Mouse (Mus musculus) macrophage (primary cell): ENCODE data around the gene Phb. TPM values are rescaled to one million over a fixed set of nuclear protein-coding genes. Genes with fewer than 3 reads are reported as not detected.

Experiments
- H3K27ac ChIP-seq: fragments of 350-480 bp; formaldehyde crosslinking; 2 replicates; pipeline ENCODE4 v1.9.0; 2021
- H3K36me3 ChIP-seq: fragments of 350-480 bp; formaldehyde crosslinking; 2 replicates; pipeline ENCODE4 v1.9.0; 2021; ENCODE audit errors: inconsistent target
- H3K4me3 ChIP-seq: fragments of 350-480 bp; formaldehyde crosslinking; 2 replicates; pipeline ENCODE4 v1.9.0; 2021; ENCODE audit errors: inconsistent target
- H3K79me2 ChIP-seq: fragments of 350-480 bp; formaldehyde crosslinking; 2 replicates; pipeline ENCODE4 v1.9.0; 2021; ENCODE audit errors: inconsistent target
- WGBS: methylation state at CpG from one replicate; pipeline ENCODE4 v1.1.7; 2026; ENCODE audit warnings: inconsistent platforms; ENCODE audit not compliant: missing documents; 5-methylcytosine and 5-hydroxymethylcytosine counted together
- polyA plus RNA-seq: library from polyadenylated mRNA; stranded (reverse); fragments of 250-400 nt; gene quantifications from 3 replicates; pipeline ENCODE4 v1.2.4, GENCODE M21; 2018; ENCODE audit warnings: inconsistent platforms

The Phb gene
- polyA plus RNA-seq, 1 experiment from 2014 or later: 84.1 TPM

DNA sequence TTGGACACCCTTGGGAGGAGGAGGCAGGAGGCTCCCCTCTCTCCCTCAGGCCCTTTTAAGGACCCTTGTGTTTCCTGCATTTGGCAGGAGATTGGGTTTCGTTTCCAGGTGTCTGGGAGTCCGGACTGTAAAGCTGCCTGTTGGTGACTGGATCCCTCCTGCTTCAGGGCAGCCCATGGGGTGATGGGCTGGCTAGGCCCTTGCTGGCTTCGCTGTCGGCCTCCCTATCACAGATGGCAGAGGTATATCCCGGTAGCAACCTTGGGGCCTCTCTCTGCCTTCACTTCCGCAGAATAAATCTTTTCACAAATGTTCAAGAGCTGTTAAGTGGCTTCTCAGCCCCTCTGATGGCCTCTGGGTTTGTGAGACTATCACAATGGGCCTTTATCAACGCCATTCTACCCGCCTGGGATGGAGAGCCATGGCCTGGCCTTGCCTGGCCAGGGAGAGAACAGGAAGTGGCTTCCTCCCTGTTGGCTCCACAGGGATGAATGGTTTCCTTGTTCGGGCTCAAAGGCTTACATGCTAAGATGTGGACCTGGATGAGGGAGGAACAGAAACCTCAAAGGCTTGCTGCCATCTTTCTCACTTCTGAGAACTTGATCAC, 15.3 kb downstream of the Phb start:
- H3K36me3 ChIP-seq: peaks cover 30% of the 10 kb centered on the region; the same call in 1 of the 2 replicates
- WGBS: 84% methylated on average over 8 of the region's 9 CpGs
- no peaks in the 10 kb centered on the region for H3K79me2 ChIP-seq
- no peak overlapping the region for H3K4me3 ChIP-seq
- H3K27ac ChIP-seq: no peak overlapping the region

GRCm38 (mm10) chr11:95682946-95683345, 16.2 kb downstream of the Phb start:
- H3K4me3 ChIP-seq: no peak overlapping the region
- H3K36me3 ChIP-seq: peaks cover 21% of the 10 kb centered on the region; the same call in 1 of the 2 replicates
- WGBS: 92% methylated on average over 3 of the region's 3 CpGs
- H3K79me2 ChIP-seq: no peaks in the 10 kb centered on the region
- H3K27ac ChIP-seq: no peak overlapping the region

GRCm38 (mm10) chr11:95686031-95686430, 19.3 kb downstream of the Phb start:
- Histone ChIP-seq H3K27ac (no peak overlapping the region), H3K4me3 (no peak overlapping the region), H3K36me3 (no peaks in the 10 kb centered on the region), H3K79me2 (no peaks in the 10 kb centered on the region)
- 0% methylated on average over 4 of the region's 4 CpGs for WGBS

- peak overlapping the region; percentile 98 for H3K27ac ChIP-seq
- 23% methylated on average over 11 of the region's 11 CpGs for WGBS
- no peaks in the 10 kb centered on the region for H3K36me3 ChIP-seq
- no peaks in the 10 kb centered on the region for H3K79me2 ChIP-seq
- H3K4me3 ChIP-seq: no peak overlapping the region
These were observed 20.4 kb downstream of the Phb start for GRCm38 (mm10) chr11:95687084-95687656.

DNA sequence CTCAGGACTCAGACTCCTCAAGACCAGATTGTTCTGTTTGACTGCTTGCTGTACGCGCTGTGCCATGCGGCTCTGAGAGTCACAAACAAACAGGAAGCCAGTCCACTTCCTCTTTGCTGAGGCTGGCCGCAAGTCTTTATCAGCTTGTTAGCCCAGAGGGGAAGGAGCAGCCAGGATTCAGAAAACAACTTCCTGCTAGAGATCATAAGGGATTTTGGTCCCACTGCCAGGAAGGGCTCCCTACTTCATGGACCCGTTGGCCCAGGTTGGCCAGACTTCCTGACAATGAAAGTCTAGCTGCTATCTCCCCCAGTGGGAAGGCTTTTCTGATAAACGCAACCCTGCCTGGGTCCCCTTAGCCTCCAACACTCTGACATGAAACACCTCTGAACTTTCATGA, 21.8 kb downstream of the Phb start:
- Histone ChIP-seq H3K79me2 (no peaks in the 10 kb centered on the region), H3K27ac (peak overlapping the region; percentile 98), H3K4me3 (no peak overlapping the region), H3K36me3 (no peaks in the 10 kb centered on the region)
- 1% methylated on average over 6 of the region's 6 CpGs for WGBS

DNA sequence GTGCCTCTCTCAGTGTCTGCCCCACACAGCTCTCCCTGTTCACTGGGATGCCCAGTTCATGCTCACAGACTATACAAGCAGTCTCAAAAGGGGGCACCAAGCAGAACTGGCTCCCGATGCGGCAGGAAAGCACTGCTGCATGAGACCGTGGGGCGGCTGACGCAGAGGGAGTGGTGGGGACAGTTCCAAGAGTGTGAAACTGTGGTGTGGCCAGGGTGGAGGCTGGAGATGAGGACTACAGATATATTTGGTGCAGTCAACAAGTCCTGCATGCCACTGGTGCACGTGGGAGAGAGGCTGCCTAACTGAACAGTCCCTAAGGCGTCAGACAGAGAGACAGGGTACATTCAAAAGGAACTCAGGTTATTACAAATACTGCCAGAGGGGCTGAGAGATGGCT, 22.2 kb downstream of the Phb start:
- peak overlapping the region; percentile 98 for H3K27ac ChIP-seq
- 4% methylated on average over 7 of the region's 7 CpGs for WGBS
- H3K79me2 ChIP-seq: no peaks in the 10 kb centered on the region
- no peaks in the 10 kb centered on the region for H3K36me3 ChIP-seq
- H3K4me3 ChIP-seq: no peak overlapping the region

DNA sequence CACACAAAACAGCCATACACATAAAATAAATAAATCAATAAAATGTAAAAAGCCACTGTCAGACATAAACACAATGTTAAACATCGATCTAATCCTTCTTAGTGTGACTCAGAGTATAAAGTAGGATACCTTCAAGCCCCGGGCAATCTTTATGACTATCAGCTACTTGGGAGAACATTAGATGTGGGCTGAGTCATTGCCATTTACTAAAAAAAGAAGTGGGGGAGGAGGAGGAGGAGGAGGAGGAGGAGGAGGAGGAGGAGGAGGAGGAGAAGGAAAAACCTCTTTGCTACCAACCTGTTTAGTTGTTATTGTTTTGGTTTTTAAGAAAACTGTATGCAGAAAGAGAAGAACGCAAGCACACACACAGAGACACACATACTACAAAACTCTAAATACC, 22.8 kb downstream of the Phb start:
- Histone ChIP-seq H3K27ac (peak overlapping the region; percentile 98), H3K36me3 (no peaks in the 10 kb centered on the region), H3K79me2 (no peaks in the 10 kb centered on the region), H3K4me3 (no peak overlapping the region)
- 75% methylated on average over 2 of the region's 3 CpGs for WGBS

DNA sequence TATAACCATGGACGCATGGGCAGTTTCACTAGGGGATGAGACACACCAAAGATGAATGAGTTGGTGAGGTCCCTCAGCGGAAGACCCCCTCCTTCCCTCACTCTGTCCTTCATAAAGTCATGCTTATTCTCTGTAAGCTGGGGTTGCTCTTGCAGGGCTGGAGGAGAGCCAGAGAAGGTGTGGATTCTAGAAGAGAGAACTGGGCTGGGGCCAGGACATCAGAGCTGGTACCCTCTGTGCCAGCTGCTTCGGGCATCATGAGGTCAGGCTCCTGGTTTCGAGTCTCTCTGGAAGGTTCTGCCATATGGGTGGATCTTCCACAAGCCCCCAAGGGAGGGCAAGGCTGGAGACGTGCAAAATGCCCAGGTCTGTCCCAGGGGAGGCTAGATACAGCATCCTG, 31.8 kb downstream of the Phb start:
- no peaks in the 10 kb centered on the region for H3K79me2 ChIP-seq
- 98% methylated on average over 5 of the region's 5 CpGs for WGBS
- H3K4me3 ChIP-seq: no peak overlapping the region
- no peak overlapping the region for H3K27ac ChIP-seq
- H3K36me3 ChIP-seq: no peaks in the 10 kb centered on the region

GRCm38 (mm10) chr11:95700778-95701739, 34.3 kb downstream of the Phb start:
- no peaks in the 10 kb centered on the region for H3K36me3 ChIP-seq
- no peak overlapping the region for H3K27ac ChIP-seq
- 94% methylated on average over 13 of the region's 13 CpGs for WGBS
- H3K4me3 ChIP-seq: no peak overlapping the region
- no peaks in the 10 kb centered on the region for H3K79me2 ChIP-seq

DNA sequence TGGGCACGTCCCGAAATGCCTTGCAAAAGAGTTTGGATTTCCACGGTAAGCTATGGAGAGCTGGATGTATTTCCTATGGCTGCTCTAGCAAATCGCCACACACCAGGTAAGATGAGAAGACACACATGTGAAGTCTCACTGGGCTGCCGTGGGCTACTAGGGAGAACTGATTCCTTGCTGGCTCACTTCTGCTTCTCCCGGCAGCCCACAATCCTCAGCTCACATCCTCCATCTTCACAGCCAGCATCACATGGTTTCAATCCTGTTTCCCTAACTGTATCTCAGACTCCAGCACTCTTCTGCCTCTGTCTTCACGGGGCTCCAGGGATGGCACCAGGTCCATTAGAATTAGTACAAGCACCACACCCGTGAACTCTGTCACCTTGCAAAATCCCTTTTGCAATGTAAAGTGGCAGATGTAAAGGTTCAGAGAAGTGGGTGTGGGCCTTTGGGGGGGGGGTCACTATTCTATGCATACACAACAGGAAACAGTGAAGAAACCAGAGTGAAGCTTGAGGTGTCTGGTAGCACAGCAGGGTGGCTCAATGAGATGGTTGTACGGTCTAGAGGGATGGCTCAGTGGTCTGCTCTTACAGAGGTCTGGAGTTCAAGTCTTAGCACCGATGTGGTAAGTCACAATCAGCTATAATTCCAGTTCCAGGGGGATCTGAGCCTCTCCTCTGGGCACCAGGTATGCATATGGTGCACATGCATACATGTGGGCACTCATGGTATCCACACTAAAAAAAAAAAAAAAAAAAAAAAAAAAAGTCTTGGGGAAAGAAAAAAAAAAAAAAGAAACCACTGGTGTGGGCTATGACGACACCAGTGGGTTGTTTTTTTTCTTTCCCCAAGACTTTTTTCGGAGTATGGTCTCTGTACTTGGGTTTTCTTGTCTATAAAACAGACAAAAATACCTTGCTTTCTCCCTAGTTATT, 37.5 kb downstream of the Phb start:
- H3K79me2 ChIP-seq: no peaks in the 10 kb centered on the region
- H3K36me3 ChIP-seq: no peaks in the 10 kb centered on the region
- H3K4me3 ChIP-seq: no peak overlapping the region
- 71% methylated on average over 12 of the region's 12 CpGs for WGBS
- H3K27ac ChIP-seq: no peak overlapping the region

GRCm38 (mm10) chr11:95704970-95705330, 38.2 kb downstream of the Phb start:
- Histone ChIP-seq H3K36me3 (no peaks in the 10 kb centered on the region), H3K27ac (no peak overlapping the region), H3K79me2 (no peaks in the 10 kb centered on the region), H3K4me3 (no peak overlapping the region)
- 73% methylated on average over 4 of the region's 4 CpGs for WGBS

DNA sequence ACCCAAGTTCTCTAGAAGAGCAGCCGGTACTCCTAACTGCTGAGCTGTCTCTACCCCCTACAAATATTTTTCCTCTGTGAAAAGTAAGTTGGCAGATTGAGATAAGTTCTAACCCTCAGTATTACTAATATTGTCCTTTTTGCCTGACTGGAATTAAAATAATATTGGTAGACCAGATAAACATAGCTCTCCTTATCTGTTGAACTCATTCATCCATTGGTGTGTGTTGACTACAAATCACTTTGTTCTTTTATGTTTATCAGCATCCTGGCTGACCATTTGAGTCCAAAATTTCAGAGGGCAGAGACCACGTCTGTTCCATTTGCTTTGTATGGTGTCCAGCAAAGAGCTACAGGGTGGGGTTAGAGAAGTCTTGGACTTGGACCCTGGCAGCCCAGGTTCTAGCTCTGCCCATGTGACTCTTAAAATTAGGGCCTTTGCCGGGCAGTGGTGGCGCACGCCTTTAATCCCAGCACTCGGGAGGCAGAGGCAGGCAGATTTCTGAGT, 42.8 kb downstream of the Phb start:
- Histone ChIP-seq H3K4me3 (no peak overlapping the region), H3K27ac (no peak overlapping the region), H3K79me2 (peaks cover 12% of the 10 kb centered on the region), H3K36me3 (no peaks in the 10 kb centered on the region)
- 97% methylated on average over 3 of the region's 6 CpGs for WGBS

DNA sequence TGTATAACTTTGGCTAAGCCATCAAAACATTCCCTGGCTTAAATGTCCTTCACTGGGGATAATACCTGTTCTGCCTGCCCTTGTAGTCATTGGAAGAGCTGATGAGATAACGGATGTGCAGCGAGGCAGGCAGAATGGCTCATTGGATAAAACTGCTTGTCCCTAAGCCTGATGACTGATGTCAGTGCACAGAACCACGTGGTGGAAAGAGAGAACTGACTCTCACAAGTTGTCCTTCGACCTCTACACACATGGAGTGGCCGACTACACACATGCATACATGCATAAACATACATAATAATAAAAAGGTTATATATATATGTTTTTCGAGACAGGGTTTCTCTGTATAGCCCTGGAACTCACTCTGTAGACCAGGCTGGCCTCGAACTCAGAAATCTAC, 43.7 kb downstream of the Phb start:
- 86% methylated on average over 6 of the region's 7 CpGs for whole genome bisulfite sequencing
- Histone ChIP-seq H3K79me2 (peaks cover 21% of the 10 kb centered on the region), H3K36me3 (no peaks in the 10 kb centered on the region), H3K27ac (no peak overlapping the region), H3K4me3 (no peak overlapping the region)

DNA sequence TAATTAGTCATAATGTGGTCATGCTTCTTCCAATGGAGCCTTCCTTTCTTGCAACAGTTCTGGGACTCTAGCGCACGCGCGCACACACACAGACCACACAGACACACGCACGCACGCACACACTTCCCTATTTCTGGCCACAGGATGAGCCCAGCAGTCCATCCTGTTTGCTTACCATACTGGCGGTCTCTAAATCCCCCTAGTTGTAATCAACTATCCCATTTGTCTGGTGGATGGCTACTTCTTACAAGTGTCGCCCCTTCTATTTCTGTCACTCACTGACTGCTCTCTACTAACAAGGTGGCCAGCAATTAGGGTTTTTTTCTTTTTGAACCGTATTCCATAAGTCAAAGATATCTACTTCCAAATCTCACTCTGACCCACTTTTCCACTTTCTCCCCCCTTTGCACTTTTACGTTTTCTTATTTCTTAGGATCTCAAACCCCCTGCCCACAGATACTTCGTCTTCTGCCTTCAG, 45.4 kb downstream of the Phb start:
- H3K27ac ChIP-seq: peak overlapping the region; percentile 87
- WGBS: 0% methylated on average over 11 of the region's 12 CpGs
- peak overlapping the region; percentile 30; the same call in 1 of the 2 replicates for H3K4me3 ChIP-seq
- H3K79me2 ChIP-seq: peaks cover 37% of the 10 kb centered on the region
- no peaks in the 10 kb centered on the region for H3K36me3 ChIP-seq
